Mouse (Mus musculus): ENCODE results near the gene Cenpb. TPM values are rescaled to one million over a fixed set of nuclear protein-coding genes. Genes with fewer than 3 reads are reported as not detected.
A peak's percentile ranks its signal among the peaks of the same experiment; 100 is the strongest.

Gene Cenpb
- polyA plus RNA-seq, 1 experiment from 2014 or later: 12.6 TPM

GRCm38 (mm10) chr2:131176491-131176890, 3.4 kb downstream of the Cenpb start:
- WGBS: 62% methylated on average over 5 of the region's 5 CpGs

GRCm38 (mm10) chr2:131175945-131176309, 3.9 kb downstream of the Cenpb start:
- Histone ChIP-seq H3K36me3 (peaks cover 11% of the 10 kb centered on the region; the same call in 1 of the 2 replicates), H3K27ac (no peak overlapping the region), H3K4me2 (replicated peaks) (no peak overlapping the region), H3K4me1 (peaks cover 52% of the 10 kb centered on the region), H3K27me3 (peaks cover 33% of the 10 kb centered on the region), H3K9ac (no peak overlapping the region), H3K9me3 (no peaks in the 10 kb centered on the region), H3K4me3 (no peak overlapping the region)
- no peak for ATAC-seq (ENCODE audit: insufficient number of reproducible peaks, insufficient read depth, low FRiP score, low TSS enrichment)
- WGBS: 78% methylated on average over 1 of the region's 1 CpGs

More at GRCm38 (mm10) chr2:131176491-131176890, 3.4 kb downstream of the Cenpb start:
- no peaks in the 10 kb centered on the region for H3K9me3 ChIP-seq
- peaks cover 46% of the 10 kb centered on the region for H3K4me1 ChIP-seq
- H3K36me3 ChIP-seq: peaks cover 11% of the 10 kb centered on the region; the same call in 1 of the 2 replicates
- no peak for ATAC-seq (ENCODE audit: insufficient number of reproducible peaks, insufficient read depth, low FRiP score, low TSS enrichment)
- H3K27me3 ChIP-seq: peaks cover 27% of the 10 kb centered on the region
- H3K4me3 ChIP-seq: no peak overlapping the region
- 0 out of 2 replicates have a peak overlapping the region, but pooled peaks have one; percentile 38 for H3K27ac ChIP-seq
- no peak overlapping the region for H3K4me2 ChIP-seq (replicated peaks)
- no peak overlapping the region for H3K9ac ChIP-seq

GRCm38 (mm10) chr2:131175286-131175944, 4.5 kb downstream of the Cenpb start:
- WGBS: 71% methylated on average over 3 of the region's 3 CpGs
- no peaks in the 10 kb centered on the region for H3K9me3 ChIP-seq
- H3K4me3 ChIP-seq: no peak overlapping the region
- no peak overlapping the region for H3K27ac ChIP-seq
- no peak overlapping the region for H3K4me2 ChIP-seq (replicated peaks)
- no peak overlapping the region for H3K9ac ChIP-seq
- peaks cover 38% of the 10 kb centered on the region for H3K27me3 ChIP-seq
- H3K4me1 ChIP-seq: peaks cover 56% of the 10 kb centered on the region
- peaks cover 11% of the 10 kb centered on the region; the same call in 1 of the 2 replicates for H3K36me3 ChIP-seq
- no peak for ATAC-seq (ENCODE audit: insufficient number of reproducible peaks, insufficient read depth, low FRiP score, low TSS enrichment)

- peak overlapping the region; percentile 39 for H3K4me3 ChIP-seq
- 4% methylated on average over 11 of the region's 11 CpGs for WGBS
- H3K36me3 ChIP-seq: peaks cover 11% of the 10 kb centered on the region; the same call in 1 of the 2 replicates
- H3K27ac ChIP-seq: no peak overlapping the region
- no peak overlapping the region for H3K9ac ChIP-seq
- ATAC-seq (ENCODE audit: insufficient number of reproducible peaks, insufficient read depth, low FRiP score, low TSS enrichment): no peak
- peaks cover 56% of the 10 kb centered on the region for H3K4me1 ChIP-seq
- no peaks in the 10 kb centered on the region for H3K9me3 ChIP-seq
- H3K4me2 ChIP-seq (replicated peaks): peak overlapping the region; percentile 79
- peaks cover 40% of the 10 kb centered on the region for H3K27me3 ChIP-seq
Observed at GRCm38 (mm10) chr2:131174700-131175099, 5.2 kb downstream of the Cenpb start.

- H3K9ac ChIP-seq: no peak overlapping the region
- H3K27me3 ChIP-seq: peaks cover 40% of the 10 kb centered on the region
- no peak for ATAC-seq (ENCODE audit: insufficient number of reproducible peaks, insufficient read depth, low FRiP score, low TSS enrichment)
- no peak overlapping the region for H3K27ac ChIP-seq
- no peak overlapping the region for H3K4me3 ChIP-seq
- H3K4me2 ChIP-seq (replicated peaks): no peak overlapping the region
- WGBS: 45% methylated on average over 9 of the region's 9 CpGs
- H3K4me1 ChIP-seq: peaks cover 41% of the 10 kb centered on the region
- peaks cover 4% of the 10 kb centered on the region; the same call in 1 of the 2 replicates for H3K36me3 ChIP-seq
- no peaks in the 10 kb centered on the region for H3K9me3 ChIP-seq
Observed at GRCm38 (mm10) chr2:131172322-131172721, 7.5 kb downstream of the Cenpb start.

- Histone ChIP-seq H3K9me3 (no peaks in the 10 kb centered on the region), H3K4me2 (replicated peaks) (peak overlapping the region; percentile 57), H3K4me1 (peaks cover 33% of the 10 kb centered on the region), H3K27ac (no peak overlapping the region), H3K4me3 (peak overlapping the region; percentile 31), H3K36me3 (no peaks in the 10 kb centered on the region), H3K27me3 (peaks cover 40% of the 10 kb centered on the region), H3K9ac (peak overlapping the region; percentile 45)
- WGBS: 4% methylated on average over 43 of the region's 43 CpGs
- peak; percentile 22; the same call in 1 of the 2 replicates for ATAC-seq (ENCODE audit: insufficient number of reproducible peaks, insufficient read depth, low FRiP score, low TSS enrichment)
Observed at GRCm38 (mm10) chr2:131171401-131172104, 8.3 kb downstream of the Cenpb start.

GRCm38 (mm10) chr2:131170936-131171335, 8.9 kb downstream of the Cenpb start:
- WGBS: 13% methylated on average over 9 of the region's 9 CpGs
- H3K27me3 ChIP-seq: peaks cover 40% of the 10 kb centered on the region
- H3K27ac ChIP-seq: no peak overlapping the region
- peak overlapping the region; percentile 45; the same call in 1 of the 2 replicates for H3K9ac ChIP-seq
- peaks cover 31% of the 10 kb centered on the region for H3K4me1 ChIP-seq
- ATAC-seq (ENCODE audit: insufficient number of reproducible peaks, insufficient read depth, low FRiP score, low TSS enrichment): no peak
- H3K36me3 ChIP-seq: no peaks in the 10 kb centered on the region
- peak overlapping the region; percentile 31 for H3K4me3 ChIP-seq
- no peaks in the 10 kb centered on the region for H3K9me3 ChIP-seq
- peak overlapping the region; percentile 57 for H3K4me2 ChIP-seq (replicated peaks)

- WGBS: 65% methylated on average over 1 of the region's 1 CpGs
- peaks cover 37% of the 10 kb centered on the region for H3K27me3 ChIP-seq
- peaks cover 23% of the 10 kb centered on the region for H3K4me1 ChIP-seq
- no peaks in the 10 kb centered on the region for H3K9me3 ChIP-seq
- no peaks in the 10 kb centered on the region for H3K36me3 ChIP-seq
- no peak for ATAC-seq (ENCODE audit: insufficient number of reproducible peaks, insufficient read depth, low FRiP score, low TSS enrichment)
- H3K9ac ChIP-seq: no peak overlapping the region
- H3K4me3 ChIP-seq: no peak overlapping the region
- no peak overlapping the region for H3K4me2 ChIP-seq (replicated peaks)
- H3K27ac ChIP-seq: no peak overlapping the region
Observed at GRCm38 (mm10) chr2:131168914-131169313, 11.0 kb downstream of the Cenpb start.

- no peak for ATAC-seq (ENCODE audit: insufficient number of reproducible peaks, insufficient read depth, low FRiP score, low TSS enrichment)
- Histone ChIP-seq H3K4me1 (peaks cover 25% of the 10 kb centered on the region), H3K9me3 (no peaks in the 10 kb centered on the region), H3K9ac (no peak overlapping the region), H3K36me3 (no peaks in the 10 kb centered on the region), H3K4me3 (no peak overlapping the region), H3K27ac (no peak overlapping the region), H3K4me2 (replicated peaks) (no peak overlapping the region), H3K27me3 (peaks cover 28% of the 10 kb centered on the region)
- 79% methylated on average over 6 of the region's 6 CpGs for WGBS
Observed at GRCm38 (mm10) chr2:131167984-131168383, 11.9 kb downstream of the Cenpb start.

- Histone ChIP-seq H3K27me3 (peaks cover 10% of the 10 kb centered on the region), H3K9ac (no peak overlapping the region), H3K4me2 (replicated peaks) (no peak overlapping the region), H3K36me3 (no peaks in the 10 kb centered on the region), H3K9me3 (no peaks in the 10 kb centered on the region), H3K4me3 (no peak overlapping the region), H3K27ac (no peak overlapping the region), H3K4me1 (peaks cover 17% of the 10 kb centered on the region)
- WGBS: 80% methylated on average over 2 of the region's 2 CpGs
- no peak for ATAC-seq (ENCODE audit: insufficient number of reproducible peaks, insufficient read depth, low FRiP score, low TSS enrichment)
Observed at GRCm38 (mm10) chr2:131166172-131166571, 13.7 kb downstream of the Cenpb start.

- WGBS: 69% methylated on average over 7 of the region's 7 CpGs
- H3K4me2 ChIP-seq (replicated peaks): no peak overlapping the region
- H3K9me3 ChIP-seq: no peaks in the 10 kb centered on the region
- ATAC-seq (ENCODE audit: insufficient number of reproducible peaks, insufficient read depth, low FRiP score, low TSS enrichment): no peak
- no peaks in the 10 kb centered on the region for H3K27me3 ChIP-seq
- H3K36me3 ChIP-seq: no peaks in the 10 kb centered on the region
- H3K27ac ChIP-seq: no peak overlapping the region
- no peak overlapping the region for H3K9ac ChIP-seq
- H3K4me3 ChIP-seq: no peak overlapping the region
- H3K4me1 ChIP-seq: peaks cover 11% of the 10 kb centered on the region
Observed at GRCm38 (mm10) chr2:131163924-131164323, 15.9 kb downstream of the Cenpb start.

- Histone ChIP-seq H3K4me2 (replicated peaks) (peak overlapping the region; percentile 91), H3K9ac (peak overlapping the region; percentile 73), H3K27me3 (no peaks in the 10 kb centered on the region), H3K4me3 (peak overlapping the region; percentile 78), H3K4me1 (peaks cover 30% of the 10 kb centered on the region), H3K9me3 (no peaks in the 10 kb centered on the region), H3K27ac (peak overlapping the region; percentile 90), H3K36me3 (no peaks in the 10 kb centered on the region)
- ATAC-seq (ENCODE audit: insufficient number of reproducible peaks, insufficient read depth, low FRiP score, low TSS enrichment): no peak
- under 1% methylated on average over 17 of the region's 17 CpGs for WGBS
Observed at GRCm38 (mm10) chr2:131160671-131161111, 19.2 kb downstream of the Cenpb start.

All from embryonic facial prominence, embryonic 12.5 days (tissue).